Mouse (Mus musculus) embryonic facial prominence, embryonic 11.5 days (tissue): ENCODE data around the gene Kank1. TPM values are rescaled to one million over a fixed set of nuclear protein-coding genes. Genes with fewer than 3 reads are reported as not detected.

ENCODE experiments used
- ATAC-seq: fragments of 200-750 bp; cut with Nextera tagmentation; replicated peaks from 2 replicates; pipeline ENCODE4 v1.8.0; 2017; ENCODE audit warnings: low read depth; ENCODE audit not compliant: insufficient number of reproducible peaks, low FRiP score, low TSS enrichment
- DNase-seq: peaks from one replicate; pipeline ENCODE4 v3.0.0-alpha.2; 2015; ENCODE audit warnings: low spot score
- H3K27ac ChIP-seq: fragments of 300-500 bp; sonication (generic); replicated peaks from 2 replicates; pipeline ENCODE4 v1.5.1; 2014; ENCODE audit warnings: mild to moderate bottlenecking, low read depth, low read length, control low read depth
- H3K27me3 ChIP-seq: fragments of 300-500 bp; sonication (generic); 2 replicates; pipeline ENCODE4 v1.6.1; 2014; ENCODE audit warnings: mild to moderate bottlenecking, low read length, moderate library complexity, mixed read lengths; ENCODE audit not compliant: control insufficient read depth, insufficient read depth
- H3K36me3 ChIP-seq: fragments of 300-500 bp; sonication (generic); replicated peaks from 2 replicates; pipeline ENCODE4 v1.6.1; 2014; ENCODE audit warnings: low read depth, mild to moderate bottlenecking, low read length, moderate library complexity, mixed read lengths; ENCODE audit not compliant: control insufficient read depth, insufficient read depth
- H3K4me1 ChIP-seq: fragments of 300-500 bp; sonication (generic); 2 replicates; pipeline ENCODE4 v1.6.1; 2014; ENCODE audit warnings: low read length, mixed read lengths; ENCODE audit not compliant: control insufficient read depth, insufficient read depth
- H3K4me2 ChIP-seq: fragments of 300-500 bp; sonication (generic); 2 replicates; pipeline ENCODE4 v1.6.1; 2014; ENCODE audit warnings: low read depth, mild to moderate bottlenecking, control low read depth, low read length, moderate library complexity
- H3K4me3 ChIP-seq: fragments of 300-500 bp; sonication (generic); 2 replicates; pipeline ENCODE4 v1.5.1; 2014; ENCODE audit warnings: low read depth, low read length, control low read depth
- H3K9ac ChIP-seq: fragments of 300-500 bp; sonication (generic); replicated peaks from 2 replicates; pipeline ENCODE4 v1.6.1; 2014; ENCODE audit warnings: mild to moderate bottlenecking, control low read depth, low read length
- H3K9me3 ChIP-seq: fragments of 300-500 bp; sonication (generic); replicated peaks from 2 replicates; pipeline ENCODE4 v1.6.1; 2016; ENCODE audit warnings: mild to moderate bottlenecking, low read length, inconsistent platforms, mixed read lengths; ENCODE audit not compliant: control insufficient read depth
- WGBS: fragments of 180-500 bp; shearing (Covaris S2); extraction: QIAGEN DNeasy Blood & Tissue Kit; methylation state at CpG from one replicate; pipeline ENCODE4 v1.1.7; 2014; 5-methylcytosine and 5-hydroxymethylcytosine counted together
- polyA plus RNA-seq: library from polyadenylated mRNA; unstranded; fragments of >200 nt; fragmentation: Nextera tagmentation; extraction: Ambion mirVana; gene quantifications from 2 replicates; pipeline ENCODE4 v1.2.1, GENCODE M21; 2014

Gene Kank1
- polyA plus RNA-seq, 1 experiment from 2014 or later = 17.6 TPM

- ATAC-seq (no peak), DNase-seq (no peak)
- H3K4me3 ChIP-seq = no peak overlapping the region
- 74% methylated on average over 7 of the region's 7 CpGs for WGBS
- no peaks in the 10 kb centered on the region for H3K9me3 ChIP-seq
- H3K36me3 ChIP-seq = no peaks in the 10 kb centered on the region
- no peak overlapping the region for H3K9ac ChIP-seq
- H3K4me1 ChIP-seq = no peaks in the 10 kb centered on the region
- H3K27me3 ChIP-seq = no peaks in the 10 kb centered on the region; the same call in 1 of the 2 replicates
- no peak overlapping the region for H3K4me2 ChIP-seq
- no peak overlapping the region for H3K27ac ChIP-seq
These were observed 125.2 kb downstream of the Kank1 start for GRCm38 (mm10) chr19:25361956-25362355.

GRCm38 (mm10) chr19:25365698-25366097 is 128.9 kb downstream of the Kank1 start:
- Histone ChIP-seq H3K4me3 (no peak overlapping the region), H3K4me1 (no peaks in the 10 kb centered on the region), H3K4me2 (no peak overlapping the region), H3K9me3 (no peaks in the 10 kb centered on the region), H3K36me3 (no peaks in the 10 kb centered on the region), H3K27ac (no peak overlapping the region), H3K27me3 (no peaks in the 10 kb centered on the region), H3K9ac (no peak overlapping the region)
- DNase-seq = no peak
- ATAC-seq = no peak
- 69% methylated on average over 5 of the region's 5 CpGs for WGBS

DNA sequence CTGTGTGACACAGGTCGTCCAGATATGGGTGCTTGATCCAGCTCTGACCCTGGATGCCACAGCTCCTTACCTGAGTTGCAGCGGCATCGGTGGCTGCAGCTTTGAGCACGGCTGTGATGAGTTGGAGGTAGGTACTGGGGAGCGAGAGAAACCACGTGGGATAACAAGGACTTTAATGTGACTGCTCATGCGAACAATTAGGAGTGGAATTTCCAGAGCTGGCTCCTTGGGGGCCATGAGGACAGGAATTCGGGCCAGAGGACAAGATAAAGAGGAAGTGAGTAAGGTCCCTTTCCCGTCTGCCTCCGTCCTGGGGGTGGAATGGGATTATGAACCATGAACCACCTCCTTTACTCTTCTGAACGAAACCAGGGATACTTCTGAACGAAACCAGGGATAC is 129.8 kb downstream of the Kank1 start:
- Histone ChIP-seq H3K27ac (no peak overlapping the region), H3K9ac (no peak overlapping the region), H3K4me3 (no peak overlapping the region), H3K4me1 (no peaks in the 10 kb centered on the region), H3K27me3 (no peaks in the 10 kb centered on the region), H3K9me3 (no peaks in the 10 kb centered on the region), H3K4me2 (no peak overlapping the region), H3K36me3 (no peaks in the 10 kb centered on the region)
- WGBS = 59% methylated on average over 12 of the region's 12 CpGs
- DNase-seq (no peak), ATAC-seq (no peak)

GRCm38 (mm10) chr19:25370428-25370827 is 133.7 kb downstream of the Kank1 start:
- H3K36me3 ChIP-seq = no peaks in the 10 kb centered on the region
- H3K27me3 ChIP-seq = no peaks in the 10 kb centered on the region
- H3K4me3 ChIP-seq = no peak overlapping the region
- no peaks in the 10 kb centered on the region for H3K9me3 ChIP-seq
- no peak overlapping the region for H3K9ac ChIP-seq
- 84% methylated on average over 9 of the region's 9 CpGs for WGBS
- no peak overlapping the region for H3K4me2 ChIP-seq
- no peaks in the 10 kb centered on the region; the same call in 1 of the 2 replicates for H3K4me1 ChIP-seq
- H3K27ac ChIP-seq = no peak overlapping the region
- ATAC-seq (no peak), DNase-seq (no peak)

DNA sequence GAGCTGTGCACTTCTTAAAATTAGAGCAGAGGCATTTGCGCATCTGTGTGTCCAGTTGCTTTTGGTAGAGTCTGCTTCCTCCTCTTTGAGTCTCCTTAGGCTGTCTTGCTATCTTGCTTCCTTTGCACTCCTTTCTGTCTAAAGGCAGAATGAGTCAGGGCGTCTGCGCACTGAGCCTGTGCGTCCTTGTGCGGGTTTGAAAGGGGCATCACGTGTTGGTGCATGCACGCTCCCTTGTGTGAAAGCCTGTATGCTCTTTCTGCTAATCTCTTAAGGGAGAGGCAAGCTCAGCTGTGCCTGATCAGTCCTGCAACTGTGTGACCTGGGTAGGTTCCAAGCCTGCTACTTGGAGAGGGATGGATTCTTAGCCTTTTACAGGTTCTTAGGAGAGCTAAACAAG is 136.0 kb downstream of the Kank1 start:
- WGBS = 78% methylated on average over 7 of the region's 7 CpGs
- Histone ChIP-seq H3K9ac (no peak overlapping the region), H3K4me2 (no peak overlapping the region), H3K27me3 (no peaks in the 10 kb centered on the region), H3K4me1 (no peaks in the 10 kb centered on the region; the same call in 1 of the 2 replicates), H3K36me3 (no peaks in the 10 kb centered on the region), H3K4me3 (no peak overlapping the region), H3K27ac (no peak overlapping the region), H3K9me3 (no peaks in the 10 kb centered on the region)
- ATAC-seq (no peak), DNase-seq (no peak)

GRCm38 (mm10) chr19:25373594-25373993 is 136.8 kb downstream of the Kank1 start:
- H3K4me1 ChIP-seq = no peaks in the 10 kb centered on the region; the same call in 1 of the 2 replicates
- no peaks in the 10 kb centered on the region for H3K36me3 ChIP-seq
- no peak overlapping the region for H3K27ac ChIP-seq
- H3K4me2 ChIP-seq = no peak overlapping the region
- H3K9me3 ChIP-seq = no peaks in the 10 kb centered on the region
- DNase-seq (no peak), ATAC-seq (no peak)
- 70% methylated on average over 3 of the region's 3 CpGs for WGBS
- H3K9ac ChIP-seq = no peak overlapping the region
- H3K27me3 ChIP-seq = no peaks in the 10 kb centered on the region
- no peak overlapping the region for H3K4me3 ChIP-seq

- no peaks in the 10 kb centered on the region for H3K27me3 ChIP-seq
- H3K9me3 ChIP-seq = no peaks in the 10 kb centered on the region
- H3K4me2 ChIP-seq = no peak overlapping the region
- DNase-seq (no peak), ATAC-seq (no peak)
- 68% methylated on average over 9 of the region's 9 CpGs for WGBS
- H3K27ac ChIP-seq = no peak overlapping the region
- no peaks in the 10 kb centered on the region for H3K36me3 ChIP-seq
- no peak overlapping the region for H3K4me3 ChIP-seq
- no peak overlapping the region for H3K9ac ChIP-seq
- H3K4me1 ChIP-seq = no peaks in the 10 kb centered on the region; the same call in 1 of the 2 replicates
These were observed 137.4 kb downstream of the Kank1 start for GRCm38 (mm10) chr19:25374191-25374590.

GRCm38 (mm10) chr19:25374926-25375325 is 138.2 kb downstream of the Kank1 start:
- no peak overlapping the region for H3K27ac ChIP-seq
- H3K4me3 ChIP-seq = no peak overlapping the region
- H3K4me2 ChIP-seq = no peak overlapping the region
- H3K4me1 ChIP-seq = no peaks in the 10 kb centered on the region; the same call in 1 of the 2 replicates
- H3K27me3 ChIP-seq = no peaks in the 10 kb centered on the region
- no peak for DNase-seq
- 7% methylated on average over 12 of the region's 12 CpGs for WGBS
- H3K9ac ChIP-seq = no peak overlapping the region
- H3K36me3 ChIP-seq = no peaks in the 10 kb centered on the region
- H3K9me3 ChIP-seq = no peaks in the 10 kb centered on the region
- no peak for ATAC-seq
